Mouse (Mus musculus) monocyte, adult 59 days (primary cell): ENCODE measurements around the gene Ndufc2. TPM values are rescaled to one million over a fixed set of nuclear protein-coding genes. Genes with fewer than 3 reads are reported as not detected.

Experiments used
- total RNA-seq, 2 experiments: library from RNA; stranded (reverse); gene quantifications; one replicate each; pipeline ENCODE4 v1.2.4; 2023

Ndufc2 gene
- 10 to 100 TPM; 78.0 to 85.3 TPM for total RNA-seq

DNA sequence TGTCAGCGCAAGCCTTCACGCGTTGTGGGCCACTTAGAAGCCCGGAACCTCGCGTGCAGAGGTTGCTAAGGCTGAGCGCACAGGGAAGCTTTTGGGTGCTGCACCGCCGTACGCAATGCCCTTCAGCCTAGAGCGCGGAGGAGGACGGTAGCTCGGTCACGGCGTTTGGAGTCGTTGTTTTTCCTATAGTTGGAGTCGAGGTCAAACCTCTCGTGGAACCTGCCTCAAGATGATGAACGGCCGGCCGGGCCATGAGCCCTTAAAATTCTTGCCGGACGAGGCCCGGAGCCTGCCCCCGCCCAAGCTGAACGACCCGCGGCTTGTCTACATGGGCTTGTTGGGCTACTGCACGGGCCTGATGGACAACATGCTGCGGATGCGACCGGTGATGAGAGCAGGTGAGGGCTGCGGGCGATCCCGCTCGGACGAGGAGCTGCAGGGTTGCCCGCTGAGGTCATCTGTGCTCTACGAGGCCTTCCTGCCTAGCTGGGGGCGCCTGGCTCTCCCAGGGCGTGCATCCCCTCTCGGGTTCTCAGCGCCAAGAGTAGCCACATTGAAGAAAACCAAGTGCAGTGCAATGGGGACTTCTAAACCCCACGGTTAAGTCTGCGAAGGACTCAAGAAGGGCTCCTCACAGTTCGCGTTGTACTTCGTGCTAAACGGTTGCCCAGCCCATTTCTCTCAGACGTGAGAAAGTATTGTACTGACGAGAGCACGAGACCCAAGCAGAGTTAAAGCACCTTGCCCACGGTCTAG is at the start of gene Ndufc2:
Ndufc2 (plus strand) TSS at position 44 of the 756 bp plus-strand sequence.

DNA sequence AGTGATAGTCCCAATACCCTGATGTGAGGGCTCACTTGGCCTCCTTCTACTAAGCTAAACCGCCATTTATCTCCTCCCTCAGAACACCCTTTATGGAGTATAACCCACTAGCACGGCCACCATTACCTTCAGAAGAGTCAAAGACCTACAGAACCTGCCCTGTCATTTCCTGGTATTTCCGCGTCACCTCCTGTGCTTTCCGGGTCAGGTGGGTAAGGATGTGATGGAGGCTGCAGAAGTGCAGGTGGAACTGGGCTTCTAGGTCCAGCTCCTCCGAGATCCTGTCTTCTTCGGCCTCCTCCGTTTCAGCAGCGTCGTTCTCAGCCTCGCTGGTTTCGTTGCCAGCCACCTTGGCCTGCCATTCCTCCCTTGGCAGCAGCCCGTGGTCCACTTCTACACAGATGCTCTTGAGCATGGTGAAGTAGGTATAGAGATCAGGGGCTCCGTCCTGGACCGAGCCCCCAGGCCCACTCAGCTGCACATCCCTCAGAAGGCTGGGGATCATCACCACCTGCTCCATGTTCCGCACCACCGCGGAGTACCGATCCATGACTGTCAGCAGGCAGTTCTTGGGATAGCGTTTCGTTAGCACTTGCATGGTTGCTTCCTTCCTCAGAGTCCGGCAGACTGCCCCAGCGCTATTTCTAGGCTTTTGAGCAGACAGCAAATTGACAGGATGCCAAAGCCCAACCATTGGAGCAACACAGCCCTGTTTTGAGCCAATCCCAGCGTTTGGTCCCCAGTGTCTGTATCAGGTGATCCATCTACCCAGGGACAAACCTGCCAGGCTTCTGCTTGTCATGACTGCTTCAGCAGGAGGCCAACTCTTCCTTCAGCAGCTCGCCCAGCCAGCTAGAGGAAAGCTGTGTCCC is 17.3 kb downstream of the Ndufc2 start, which contains the start of gene Thrsp:
Thrsp (minus strand) TSS at position 825 of the 872 bp plus-strand sequence.

DNA sequence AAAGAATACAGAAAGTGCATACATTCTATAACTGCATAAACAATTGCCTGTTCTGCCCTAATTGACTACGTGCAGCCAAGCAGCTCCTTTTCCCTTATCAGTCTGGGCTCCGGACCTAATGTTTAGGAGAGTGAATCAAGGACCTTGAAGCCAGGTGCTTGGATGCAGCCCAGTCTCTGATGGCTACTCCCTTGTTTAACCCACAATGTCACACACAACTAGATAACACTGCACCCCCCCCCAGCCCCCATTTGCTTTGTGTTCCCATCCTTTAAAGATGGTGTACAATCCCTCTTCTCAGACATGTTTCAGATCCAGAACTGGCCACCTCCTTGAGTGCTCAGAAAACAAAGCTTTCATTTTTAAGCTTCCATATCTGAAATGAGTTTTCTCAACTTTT is 51.2 kb downstream of the Ndufc2 start, which contains the start of gene Kctd14:
Kctd14 (plus strand) TSS at position 301 of the 400 bp plus-strand sequence.

Other genes starting within 250 kb of the Ndufc2 start
- 10 to 100 TPM; 11.2 to 12.9 TPM for gene Usp35, start 68.0 kb upstream of the Ndufc2 start, total RNA-seq
- gene Kctd21, start 67.7 kb upstream of the Ndufc2 start, total RNA-seq = 1 to 10 TPM; 8.6 to 9.4 TPM
- 10 to 100 TPM; 15.4 to 16.2 TPM for gene Alg8, start 28.4 kb upstream of the Ndufc2 start, total RNA-seq
- not detected for gene Thrsp, start 17.7 kb downstream of the Ndufc2 start, total RNA-seq
- 1 to 10 TPM in 1 of 2 experiments, under 1 TPM in 1; 0.71 to 1.1 TPM for gene Kctd14, start 51.3 kb downstream of the Ndufc2 start, total RNA-seq
- gene Ints4, start 81.0 kb downstream of the Ndufc2 start, total RNA-seq = 10 to 100 TPM; 26.4 to 30.9 TPM
- 1 to 10 TPM; 7.2 to 9.1 TPM for gene Aamdc, start 179.5 kb downstream of the Ndufc2 start, total RNA-seq
- 10 to 100 TPM; 50.4 to 58.4 TPM for gene Rsf1, start 179.9 kb downstream of the Ndufc2 start, total RNA-seq